Mouse (Mus musculus): ENCODE data around the gene Mef2a. TPM values are rescaled to one million over a fixed set of nuclear protein-coding genes. Genes with fewer than 3 reads are reported as not detected.

The Mef2a gene
- polyA plus RNA-seq (2012; ENCODE audit: insufficient read depth, insufficient read length, missing spikeins), result 113 and 133 TPM in 2 replicates

DNA sequence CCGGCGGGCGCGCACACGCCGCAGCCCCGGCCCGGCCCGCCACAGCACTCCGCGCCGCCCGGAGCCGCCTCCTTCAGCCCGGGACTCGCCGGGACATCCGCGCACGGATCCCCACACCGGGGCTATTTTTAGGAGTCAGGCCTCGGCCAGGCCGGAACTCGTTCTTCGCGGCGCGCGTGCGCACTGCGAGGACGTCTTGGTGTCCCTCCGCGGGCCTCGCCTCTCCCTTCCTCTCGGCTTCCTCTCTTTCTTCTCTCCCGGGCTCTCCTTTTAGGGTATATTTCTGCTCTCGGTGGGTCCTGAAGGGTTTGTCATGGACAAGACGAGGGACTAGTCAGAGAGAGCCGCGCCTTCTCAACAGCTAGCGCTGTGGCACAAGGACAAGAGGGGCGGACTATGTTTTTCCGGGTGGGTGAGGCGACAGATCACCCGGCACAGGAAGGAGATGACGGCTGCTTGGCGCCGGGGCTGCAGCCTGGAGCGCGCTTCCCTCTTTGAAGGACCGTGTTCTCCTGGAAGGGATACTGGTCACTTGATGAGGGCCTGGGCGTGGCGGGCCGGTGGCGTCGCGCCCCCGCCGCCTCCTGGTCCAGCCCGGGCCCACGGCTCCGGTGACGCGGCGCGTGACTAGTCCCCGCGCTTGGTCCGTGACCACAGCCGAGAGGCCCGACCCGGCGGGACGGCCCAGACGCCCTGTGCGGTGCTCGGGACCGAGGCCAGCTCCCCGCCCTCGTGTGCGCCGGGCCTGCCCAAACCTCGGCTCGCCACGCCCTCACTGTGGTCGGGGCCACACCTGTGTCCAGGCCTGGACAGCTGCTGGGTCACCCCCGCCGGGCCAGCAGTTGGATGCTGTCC, at the start of gene Mef2a:
Mef2a (minus strand) TSS at position 130 of the 855 bp plus-strand sequence.
- H3K4me3 ChIP-seq (ENCODE audit: insufficient read depth, low read length), result peak within 1 kb of the TSS; percentile 61
- H3K27ac ChIP-seq (ENCODE audit: insufficient read depth, low read depth, low read length), result peak within 1 kb of the TSS; percentile 100
- TF ChIP-seq POLR2A (IDR thresholded peaks at IDR 0.05; ENCODE audit: borderline replicate concordance, low read depth, low read length), result peak; percentile 5; the same call in 1 of the 2 replicates
- no peak for TF ChIP-seq CTCF (IDR thresholded peaks at IDR 0.05; ENCODE audit: low read depth, low read length)
- H3K4me1 ChIP-seq (ENCODE audit: control insufficient read depth, insufficient read depth, low read length), result peaks cover 26% of the 10 kb centered on the region

DNA sequence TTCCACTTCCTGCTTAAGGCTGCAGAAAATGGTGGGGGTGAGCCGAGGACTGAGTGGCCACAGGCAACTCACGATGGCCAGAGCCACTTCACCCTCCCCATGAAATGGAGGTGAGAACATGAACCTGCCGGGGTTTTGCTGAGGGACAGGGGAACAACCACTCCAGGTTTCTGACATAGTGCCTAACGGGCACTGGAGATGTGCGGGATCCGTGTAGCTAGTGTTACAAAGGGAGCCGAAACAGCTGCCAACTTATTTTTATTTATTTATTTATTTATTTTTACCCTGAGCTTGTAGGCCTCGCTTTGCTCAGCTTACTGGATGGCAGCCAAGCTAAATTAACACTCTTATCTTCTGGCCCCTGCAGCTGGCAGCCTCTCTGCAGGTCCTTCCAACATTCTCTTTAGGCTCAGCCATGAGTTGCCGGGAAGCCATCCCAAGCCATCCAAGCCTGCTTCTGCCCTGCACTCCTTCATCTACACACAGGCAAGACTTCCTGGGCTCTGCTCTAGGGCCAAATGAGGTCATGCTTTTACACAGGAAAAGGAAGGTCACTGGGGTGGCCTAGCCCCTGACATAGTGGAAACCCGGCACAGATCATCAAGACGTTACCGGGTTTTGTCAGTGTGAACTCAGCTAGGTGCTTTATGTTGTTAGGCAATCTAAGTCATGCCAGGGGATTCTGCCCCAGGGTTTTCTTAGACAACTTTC, 49.0 kb upstream of the Mef2a start:
- Histone ChIP-seq H3K4me3 (ENCODE audit: insufficient read depth, low read length) (no peak overlapping the region), H3K4me1 (ENCODE audit: control insufficient read depth, insufficient read depth, low read length) (peaks cover 42% of the 10 kb centered on the region), H3K27ac (ENCODE audit: insufficient read depth, low read depth, low read length) (no peak overlapping the region)
- TF ChIP-seq POLR2A (IDR thresholded peaks at IDR 0.05; ENCODE audit: borderline replicate concordance, low read depth, low read length) (no peak), CTCF (IDR thresholded peaks at IDR 0.05; ENCODE audit: low read depth, low read length) (no peak)

DNA sequence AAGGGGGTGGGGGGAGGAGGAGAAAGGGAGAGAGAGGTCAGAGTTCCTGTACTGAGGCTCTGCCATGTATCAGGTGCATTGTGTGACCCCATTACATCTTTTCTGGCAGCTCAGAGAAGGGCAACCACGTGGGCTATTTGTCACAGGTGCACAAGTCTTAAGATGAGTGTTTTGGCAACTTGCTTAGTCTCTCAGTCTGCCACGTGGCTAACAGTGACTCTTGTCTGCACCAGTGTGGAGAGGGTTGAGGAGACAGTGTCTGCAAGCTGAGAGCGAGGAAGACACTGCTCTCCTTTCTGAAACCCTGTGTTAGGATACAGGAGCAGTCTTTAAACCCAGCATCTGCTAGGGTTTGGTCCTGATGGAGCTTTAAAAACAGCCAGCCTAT, 48.4 kb upstream of the Mef2a start:
- Histone ChIP-seq H3K4me1 (ENCODE audit: control insufficient read depth, insufficient read depth, low read length) (peaks cover 36% of the 10 kb centered on the region), H3K4me3 (ENCODE audit: insufficient read depth, low read length) (no peak overlapping the region), H3K27ac (ENCODE audit: insufficient read depth, low read depth, low read length) (no peak overlapping the region)
- TF ChIP-seq CTCF (IDR thresholded peaks at IDR 0.05; ENCODE audit: low read depth, low read length) (no peak), POLR2A (IDR thresholded peaks at IDR 0.05; ENCODE audit: borderline replicate concordance, low read depth, low read length) (no peak)

DNA sequence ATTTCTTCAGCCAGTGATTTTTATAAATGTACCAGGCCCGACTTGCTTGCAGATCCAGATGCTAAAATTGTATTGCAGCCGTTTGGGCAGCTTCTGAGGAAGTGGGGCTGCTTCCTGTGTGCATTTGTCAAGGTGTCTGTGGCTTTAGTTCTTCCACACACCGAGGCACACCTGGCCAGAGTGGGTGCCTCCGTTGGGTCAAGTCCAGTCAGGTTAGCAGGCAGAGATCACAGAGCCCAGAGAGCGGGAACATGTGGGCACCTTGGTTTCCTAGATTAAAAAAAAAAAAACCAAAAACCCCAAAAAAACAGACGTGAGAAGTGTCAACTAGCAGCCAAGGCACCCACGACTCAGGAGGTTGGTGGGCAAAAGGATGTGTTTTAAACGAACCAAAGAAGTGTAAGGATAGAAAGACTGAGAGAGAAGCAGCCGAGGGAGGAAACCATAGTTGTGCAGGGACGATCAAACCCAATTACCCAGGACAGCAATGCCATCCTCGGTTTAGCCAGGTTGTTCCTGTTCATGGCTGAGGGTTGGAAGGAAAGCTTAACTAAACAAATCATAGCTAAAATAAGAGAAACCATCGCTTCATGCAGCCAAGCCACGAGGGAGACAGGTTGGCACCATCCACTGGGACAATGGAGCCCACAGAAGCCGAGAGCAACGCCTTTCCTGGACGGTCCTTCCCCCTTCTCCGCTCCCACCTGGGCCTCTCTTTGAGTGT, 47.1 kb upstream of the Mef2a start:
- peaks cover 26% of the 10 kb centered on the region for H3K4me1 ChIP-seq (ENCODE audit: control insufficient read depth, insufficient read depth, low read length)
- H3K27ac ChIP-seq (ENCODE audit: insufficient read depth, low read depth, low read length), result no peak overlapping the region
- TF ChIP-seq CTCF (IDR thresholded peaks at IDR 0.05; ENCODE audit: low read depth, low read length) (no peak), POLR2A (IDR thresholded peaks at IDR 0.05; ENCODE audit: borderline replicate concordance, low read depth, low read length) (no peak)
- H3K4me3 ChIP-seq (ENCODE audit: insufficient read depth, low read length), result no peak overlapping the region

DNA sequence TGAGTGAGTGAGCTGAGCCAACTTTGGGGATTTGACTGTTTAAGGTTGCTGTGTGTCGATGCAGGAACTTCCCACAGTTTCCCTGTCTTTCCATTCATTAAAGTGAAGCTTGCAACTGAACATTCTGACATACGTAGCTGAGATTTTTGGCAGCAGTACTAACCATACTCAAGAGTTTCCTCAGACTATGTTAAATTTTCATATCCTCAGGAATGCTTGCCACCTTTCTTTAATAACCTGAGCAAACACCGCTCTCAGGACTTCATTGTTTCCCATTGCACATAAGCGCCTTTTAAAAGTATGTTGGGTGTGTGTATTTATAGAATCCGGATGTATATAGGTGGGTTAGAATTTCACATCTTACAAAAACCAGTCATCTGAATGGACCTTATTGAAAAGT, 45.5 kb upstream of the Mef2a start:
- TF ChIP-seq POLR2A (IDR thresholded peaks at IDR 0.05; ENCODE audit: borderline replicate concordance, low read depth, low read length), result no peak
- no peak for TF ChIP-seq CTCF (IDR thresholded peaks at IDR 0.05; ENCODE audit: low read depth, low read length)
- Histone ChIP-seq H3K27ac (ENCODE audit: insufficient read depth, low read depth, low read length) (no peak overlapping the region), H3K4me3 (ENCODE audit: insufficient read depth, low read length) (no peak overlapping the region), H3K4me1 (ENCODE audit: control insufficient read depth, insufficient read depth, low read length) (peaks cover 23% of the 10 kb centered on the region)

DNA sequence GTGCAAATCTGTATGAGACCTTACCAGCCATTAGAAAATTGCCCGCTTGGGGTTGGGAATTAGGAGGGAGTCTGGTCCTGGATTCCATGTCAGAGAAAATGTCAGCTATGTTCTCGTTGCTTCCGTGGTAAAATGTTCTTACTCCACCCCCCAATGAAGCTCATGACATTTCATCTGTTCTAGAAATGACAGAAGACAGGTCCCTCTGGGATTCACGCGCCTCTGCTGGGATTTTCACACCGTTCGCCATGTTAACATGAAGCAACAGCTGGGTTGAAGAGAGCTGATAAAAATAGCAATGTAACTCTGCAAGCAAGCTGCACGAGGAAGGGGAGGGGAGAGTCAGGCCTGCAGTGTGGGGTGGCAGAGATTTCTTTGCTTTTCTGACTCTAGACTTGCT, 42.1 kb upstream of the Mef2a start:
- H3K4me1 ChIP-seq (ENCODE audit: control insufficient read depth, insufficient read depth, low read length), result peaks cover 7% of the 10 kb centered on the region
- no peak overlapping the region for H3K4me3 ChIP-seq (ENCODE audit: insufficient read depth, low read length)
- no peak overlapping the region for H3K27ac ChIP-seq (ENCODE audit: insufficient read depth, low read depth, low read length)
- no peak for TF ChIP-seq CTCF (IDR thresholded peaks at IDR 0.05; ENCODE audit: low read depth, low read length)

DNA sequence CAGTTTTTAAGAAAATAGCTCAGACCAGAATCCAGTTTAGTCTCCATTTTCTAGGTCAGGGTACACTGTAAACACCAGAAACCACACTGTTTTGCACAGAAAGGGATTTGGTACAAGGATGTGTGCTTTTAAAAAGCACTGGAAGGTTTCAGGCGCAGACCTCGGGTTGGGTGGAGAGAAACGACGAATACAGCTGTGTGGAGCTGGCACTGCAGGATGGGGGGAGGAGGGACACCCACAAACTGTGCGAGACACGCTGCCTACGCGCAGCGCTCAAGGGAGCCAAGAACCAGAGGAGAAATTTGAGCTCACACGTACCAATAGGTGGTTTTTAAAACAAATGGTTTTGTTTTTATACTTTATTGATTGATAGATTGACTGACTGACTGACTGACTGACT, 40.0 kb upstream of the Mef2a start:
- TF ChIP-seq CTCF (IDR thresholded peaks at IDR 0.05; ENCODE audit: low read depth, low read length) (no peak), POLR2A (IDR thresholded peaks at IDR 0.05; ENCODE audit: borderline replicate concordance, low read depth, low read length) (no peak)
- Histone ChIP-seq H3K27ac (ENCODE audit: insufficient read depth, low read depth, low read length) (no peak overlapping the region), H3K4me1 (ENCODE audit: control insufficient read depth, insufficient read depth, low read length) (peaks cover 7% of the 10 kb centered on the region), H3K4me3 (ENCODE audit: insufficient read depth, low read length) (no peak overlapping the region)

DNA sequence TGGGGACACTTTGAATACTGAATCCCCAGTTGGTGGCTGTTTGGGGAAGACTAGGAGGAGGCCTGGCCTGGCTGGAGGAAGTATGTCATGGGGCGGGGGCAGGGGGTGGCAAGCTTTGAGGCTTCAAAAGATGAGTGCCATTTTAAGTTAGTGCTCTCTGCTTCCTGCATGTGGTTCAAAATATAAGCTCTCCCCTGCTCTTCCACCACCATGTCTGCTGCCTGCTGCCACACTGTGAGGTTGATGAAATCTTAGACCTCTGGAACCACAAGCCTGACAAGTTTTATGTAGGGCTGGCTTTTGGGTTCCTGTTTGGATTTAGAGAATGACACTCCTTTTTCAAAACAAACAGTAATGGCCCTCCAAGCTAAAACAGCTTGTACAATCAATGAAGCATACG, 34.4 kb upstream of the Mef2a start:
- no peak overlapping the region for H3K4me3 ChIP-seq (ENCODE audit: insufficient read depth, low read length)
- no peak overlapping the region for H3K27ac ChIP-seq (ENCODE audit: insufficient read depth, low read depth, low read length)
- H3K4me1 ChIP-seq (ENCODE audit: control insufficient read depth, insufficient read depth, low read length), result peaks cover 7% of the 10 kb centered on the region
- TF ChIP-seq POLR2A (IDR thresholded peaks at IDR 0.05; ENCODE audit: borderline replicate concordance, low read depth, low read length) (no peak), CTCF (IDR thresholded peaks at IDR 0.05; ENCODE audit: low read depth, low read length) (no peak)

DNA sequence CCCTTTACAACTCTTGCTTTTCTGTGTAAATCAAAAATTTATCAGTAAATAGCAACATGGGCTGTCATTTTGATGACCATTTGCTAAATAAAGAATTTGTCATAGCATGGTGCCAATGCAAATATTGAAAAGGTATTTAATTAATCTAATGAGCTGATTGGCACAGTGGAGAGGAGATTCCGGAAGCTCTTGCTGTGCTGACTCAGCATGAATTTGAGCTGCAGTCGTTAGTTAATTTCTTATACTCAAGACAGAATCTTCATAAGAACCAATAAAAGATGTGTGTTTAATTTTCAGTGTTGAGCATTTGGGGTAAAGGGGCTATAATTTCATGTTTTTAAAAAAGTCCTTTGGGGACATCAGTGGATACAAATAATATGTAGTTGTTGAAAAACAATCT, 31.5 kb upstream of the Mef2a start:
- Histone ChIP-seq H3K4me1 (ENCODE audit: control insufficient read depth, insufficient read depth, low read length) (peaks cover 13% of the 10 kb centered on the region), H3K27ac (ENCODE audit: insufficient read depth, low read depth, low read length) (no peak overlapping the region), H3K4me3 (ENCODE audit: insufficient read depth, low read length) (no peak overlapping the region)
- no peak for TF ChIP-seq CTCF (IDR thresholded peaks at IDR 0.05; ENCODE audit: low read depth, low read length)
- no peak for TF ChIP-seq POLR2A (IDR thresholded peaks at IDR 0.05; ENCODE audit: borderline replicate concordance, low read depth, low read length)

Data from bone marrow macrophage, adult 2 months (primary cell).